Mouse (Mus musculus) cerebellum, adult 2 months (tissue): ENCODE data around the gene Lsamp.

Experiments used
- CTCF ChIP-seq: fragments of 200-500 bp; IDR thresholded peaks from 2 replicates; pipeline ENCODE4 v1.5.1; 2011; ENCODE audit warnings: low read depth, mild to moderate bottlenecking, control low read depth, low read length, moderate library complexity, borderline replicate concordance; ENCODE audit not compliant: insufficient read depth
- POLR2A ChIP-seq: fragments of 200-500 bp; IDR thresholded peaks from 2 replicates; pipeline ENCODE4 v1.6.1; 2011; ENCODE audit warnings: low read length, control low read depth, borderline replicate concordance; ENCODE audit not compliant: insufficient read depth

GRCm38 (mm10) chr16:42004166-42004565 lies 2020.0 kb downstream of the Lsamp start:
- TF ChIP-seq CTCF (no peak), POLR2A (no peak)
